Mouse (Mus musculus) 3134 (cell line): ENCODE results near the gene Dnal4.
A peak's percentile ranks its signal among the peaks of the same experiment; 100 is the strongest.

Experiments
- DNase-seq: peaks from one replicate; pipeline ENCODE4 v3.0.0-alpha.2; 2011; ENCODE audit warnings: low spot score; ENCODE audit not compliant: insufficient read length; ENCODE audit errors: extremely low read depth

Gene Dnal4

GRCm38 (mm10) chr15:79741173-79741858, 36.3 kb downstream of the Dnal4 start:
- peak; percentile 66 for DNase-seq

- DNase-seq: no peak
Observed at GRCm38 (mm10) chr15:79740739-79741138, 36.9 kb downstream of the Dnal4 start.

DNA sequence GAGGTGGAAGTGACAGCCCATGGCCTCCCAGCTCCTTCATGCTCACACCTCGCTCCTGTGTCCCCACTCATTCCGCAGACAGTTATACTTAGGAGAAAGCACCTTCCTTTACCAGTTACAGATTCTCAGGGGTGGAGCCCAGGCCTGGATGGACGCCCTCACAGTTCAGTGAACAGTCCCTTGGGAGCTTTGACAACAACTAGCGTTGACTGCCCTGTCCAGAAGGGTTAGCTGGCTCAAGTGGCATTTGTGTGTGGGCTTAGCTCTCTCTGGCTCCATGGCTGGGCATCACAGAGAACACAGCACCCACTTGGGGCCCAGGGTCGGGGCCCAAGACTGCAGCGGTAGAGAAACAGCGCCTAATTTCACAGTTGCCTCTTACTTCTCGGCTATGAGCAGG, 43.3 kb downstream of the Dnal4 start:
- no peak for DNase-seq

- no peak for DNase-seq
Observed at GRCm38 (mm10) chr15:79733640-79734039, 44.0 kb downstream of the Dnal4 start.

DNA sequence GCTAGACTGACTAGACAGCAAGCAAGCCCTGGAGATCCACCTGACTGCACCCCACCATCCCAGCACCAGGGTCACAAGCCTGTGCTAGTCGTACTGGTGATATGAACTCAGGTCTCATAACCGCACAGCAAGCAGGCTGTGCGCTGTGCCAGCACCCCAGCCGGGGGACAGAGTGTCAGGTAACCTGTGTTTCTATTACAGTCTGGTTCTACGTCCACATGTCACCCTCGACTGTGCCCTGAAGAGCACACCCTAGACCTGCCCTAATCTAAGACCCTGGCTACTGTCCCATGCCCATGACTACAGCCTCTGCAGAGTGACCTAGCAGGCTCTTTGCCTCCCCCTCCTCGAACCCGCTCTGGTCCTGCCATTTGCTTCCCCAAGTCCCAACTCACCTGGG, 44.5 kb downstream of the Dnal4 start:
- no peak for DNase-seq

DNA sequence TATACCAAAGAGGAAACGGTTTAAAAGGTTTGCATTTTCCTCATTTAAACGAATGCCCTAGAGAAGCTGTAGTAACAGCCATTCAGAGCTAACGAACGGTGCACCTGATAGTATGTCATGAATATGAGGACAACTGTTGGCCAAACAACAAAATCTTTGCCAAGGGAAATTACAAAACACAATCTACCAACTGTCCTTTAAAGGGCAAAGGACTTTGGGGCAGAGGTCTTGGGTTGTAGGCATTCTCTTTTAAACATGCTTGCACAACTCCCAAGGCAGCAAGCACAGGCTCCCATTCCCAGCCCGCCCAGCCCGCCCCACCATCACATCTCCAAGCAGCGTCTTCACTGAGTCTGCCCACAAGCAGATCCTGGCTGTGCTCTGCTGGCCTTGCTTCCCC, 46.1 kb downstream of the Dnal4 start:
- DNase-seq: no peak

- no peak for DNase-seq
Observed at GRCm38 (mm10) chr15:79728731-79729388, 48.8 kb downstream of the Dnal4 start.

- DNase-seq: no peak
Observed at GRCm38 (mm10) chr15:79728311-79728710, 49.3 kb downstream of the Dnal4 start.

GRCm38 (mm10) chr15:79727840-79728239, 49.8 kb downstream of the Dnal4 start:
- no peak for DNase-seq

GRCm38 (mm10) chr15:79725190-79725789, 52.4 kb downstream of the Dnal4 start:
- no peak for DNase-seq

- no peak for DNase-seq
Observed at GRCm38 (mm10) chr15:79723439-79723838, 54.2 kb downstream of the Dnal4 start.

GRCm38 (mm10) chr15:79720796-79721195, 56.9 kb downstream of the Dnal4 start:
- no peak for DNase-seq

- DNase-seq: no peak
Observed at GRCm38 (mm10) chr15:79720267-79720666, 57.4 kb downstream of the Dnal4 start.

GRCm38 (mm10) chr15:79716710-79717109, 60.9 kb downstream of the Dnal4 start:
- DNase-seq: no peak

- DNase-seq: no peak
Observed at GRCm38 (mm10) chr15:79715646-79716045, 62.0 kb downstream of the Dnal4 start.
